Mouse (Mus musculus) hindbrain, embryonic 12.5 days (tissue): ENCODE data around the gene Fkbp15. TPM values are rescaled to one million over a fixed set of nuclear protein-coding genes. Genes with fewer than 3 reads are reported as not detected.

Source experiments
- ATAC-seq: fragments of 200-750 bp; cut with Nextera tagmentation; 2 replicates; pipeline ENCODE4 v1.8.0; 2017; ENCODE audit warnings: moderate TSS enrichment; ENCODE audit not compliant: low FRiP score
- H3K27ac ChIP-seq: fragments of 300-500 bp; sonication (generic); 2 replicates; pipeline ENCODE4 v1.5.1; 2016; ENCODE audit warnings: mild to moderate bottlenecking
- H3K27me3 ChIP-seq: fragments of 300-500 bp; sonication (generic); 2 replicates; pipeline ENCODE4 v1.6.1; 2016; ENCODE audit warnings: mild to moderate bottlenecking
- H3K36me3 ChIP-seq: fragments of 300-500 bp; sonication (generic); 2 replicates; pipeline ENCODE4 v1.6.1; 2016; ENCODE audit warnings: mild to moderate bottlenecking
- H3K4me1 ChIP-seq: fragments of 300-500 bp; sonication (generic); 2 replicates; pipeline ENCODE4 v1.6.1; 2016
- H3K4me2 ChIP-seq: fragments of 300-500 bp; sonication (generic); replicated peaks from 2 replicates; pipeline ENCODE4 v1.6.1; 2016; ENCODE audit warnings: mild to moderate bottlenecking
- H3K4me3 ChIP-seq: fragments of 300-500 bp; sonication (generic); 2 replicates; pipeline ENCODE4 v1.5.1; 2016; ENCODE audit warnings: mild to moderate bottlenecking
- H3K9ac ChIP-seq: fragments of 300-500 bp; sonication (generic); 2 replicates; pipeline ENCODE4 v1.6.1; 2016; ENCODE audit warnings: mild to moderate bottlenecking, moderate library complexity
- H3K9me3 ChIP-seq: fragments of 300-500 bp; sonication (generic); replicated peaks from 2 replicates; pipeline ENCODE4 v1.6.1; 2016; ENCODE audit warnings: mild to moderate bottlenecking
- WGBS: fragments of 180-500 bp; shearing (Covaris S2); methylation state at CpG from one replicate; pipeline ENCODE4 v1.1.7; 2016; 5-methylcytosine and 5-hydroxymethylcytosine counted together
- polyA plus RNA-seq: library from polyadenylated mRNA; unstranded; fragments of >200 nt; fragmentation: Nextera tagmentation; extraction: Ambion mirVana; gene quantifications from 2 replicates; pipeline ENCODE4 v1.2.1, GENCODE M21; 2016

Gene Fkbp15
- polyA plus RNA-seq, 1 experiment from 2014 or later: 26.4 TPM

- Histone ChIP-seq H3K9ac (no peak overlapping the region), H3K36me3 (peaks cover 63% of the 10 kb centered on the region), H3K4me3 (no peak overlapping the region), H3K4me2 (no peak overlapping the region), H3K9me3 (no peaks in the 10 kb centered on the region), H3K27ac (no peak overlapping the region), H3K4me1 (no peaks in the 10 kb centered on the region), H3K27me3 (no peaks in the 10 kb centered on the region)
- 80% methylated on average over 4 of the region's 4 CpGs for WGBS
- no peak for ATAC-seq
These were observed 53.5 kb downstream of the Fkbp15 start for GRCm38 (mm10) chr4:62306840-62307239.

GRCm38 (mm10) chr4:62306301-62306700 lies 54.0 kb downstream of the Fkbp15 start:
- no peaks in the 10 kb centered on the region for H3K9me3 ChIP-seq
- no peak overlapping the region for H3K27ac ChIP-seq
- no peak overlapping the region for H3K4me3 ChIP-seq
- H3K4me2 ChIP-seq: no peak overlapping the region
- WGBS: 89% methylated on average over 1 of the region's 1 CpGs
- ATAC-seq: no peak
- H3K9ac ChIP-seq: no peak overlapping the region
- H3K4me1 ChIP-seq: no peaks in the 10 kb centered on the region
- H3K27me3 ChIP-seq: no peaks in the 10 kb centered on the region
- H3K36me3 ChIP-seq: peaks cover 60% of the 10 kb centered on the region

- no peak for ATAC-seq
- H3K4me1 ChIP-seq: no peaks in the 10 kb centered on the region
- no peaks in the 10 kb centered on the region for H3K9me3 ChIP-seq
- WGBS: 94% methylated on average over 1 of the region's 1 CpGs
- no peak overlapping the region for H3K9ac ChIP-seq
- no peak overlapping the region for H3K27ac ChIP-seq
- peaks cover 83% of the 10 kb centered on the region for H3K36me3 ChIP-seq
- H3K4me3 ChIP-seq: no peak overlapping the region
- H3K4me2 ChIP-seq: no peak overlapping the region
- no peaks in the 10 kb centered on the region for H3K27me3 ChIP-seq
These were observed 57.1 kb downstream of the Fkbp15 start for GRCm38 (mm10) chr4:62303288-62303687.

GRCm38 (mm10) chr4:62302795-62303194 lies 57.6 kb downstream of the Fkbp15 start:
- ATAC-seq: no peak
- 48% methylated on average over 2 of the region's 2 CpGs for WGBS
- no peaks in the 10 kb centered on the region for H3K4me1 ChIP-seq

GRCm38 (mm10) chr4:62300001-62300400 lies 60.3 kb downstream of the Fkbp15 start:
- 96% methylated on average over 2 of the region's 2 CpGs for WGBS
- no peaks in the 10 kb centered on the region for H3K9me3 ChIP-seq
- no peaks in the 10 kb centered on the region for H3K4me1 ChIP-seq
- ATAC-seq: no peak
- H3K4me3 ChIP-seq: no peak overlapping the region
- no peak overlapping the region for H3K9ac ChIP-seq
- H3K27me3 ChIP-seq: no peaks in the 10 kb centered on the region
- no peak overlapping the region for H3K4me2 ChIP-seq
- no peak overlapping the region for H3K27ac ChIP-seq
- H3K36me3 ChIP-seq: peaks cover 79% of the 10 kb centered on the region

More at GRCm38 (mm10) chr4:62302795-62303194, 57.6 kb downstream of the Fkbp15 start:
- Histone ChIP-seq H3K4me2 (no peak overlapping the region), H3K27me3 (no peaks in the 10 kb centered on the region), H3K36me3 (peaks cover 85% of the 10 kb centered on the region), H3K9me3 (no peaks in the 10 kb centered on the region), H3K9ac (no peak overlapping the region), H3K4me3 (no peak overlapping the region), H3K27ac (no peak overlapping the region)

GRCm38 (mm10) chr4:62297280-62298130 lies 62.8 kb downstream of the Fkbp15 start:
- peaks cover 54% of the 10 kb centered on the region for H3K36me3 ChIP-seq
- peaks cover 12% of the 10 kb centered on the region for H3K4me1 ChIP-seq
- H3K9me3 ChIP-seq: no peaks in the 10 kb centered on the region
- no peak overlapping the region for H3K4me2 ChIP-seq
- no peak for ATAC-seq
- no peak overlapping the region for H3K27ac ChIP-seq
- WGBS: 90% methylated on average over 3 of the region's 3 CpGs
- no peak overlapping the region for H3K9ac ChIP-seq
- H3K4me3 ChIP-seq: no peak overlapping the region
- H3K27me3 ChIP-seq: no peaks in the 10 kb centered on the region

- H3K9ac ChIP-seq: no peak overlapping the region
- H3K4me1 ChIP-seq: peaks cover 16% of the 10 kb centered on the region
- no peak overlapping the region for H3K4me2 ChIP-seq
- H3K36me3 ChIP-seq: peaks cover 32% of the 10 kb centered on the region
- H3K4me3 ChIP-seq: no peak overlapping the region
- no peak for ATAC-seq
- H3K27ac ChIP-seq: no peak overlapping the region
- no peaks in the 10 kb centered on the region for H3K9me3 ChIP-seq
- H3K27me3 ChIP-seq: no peaks in the 10 kb centered on the region
- 100% methylated on average over 1 of the region's 1 CpGs for WGBS
These were observed 65.6 kb downstream of the Fkbp15 start for GRCm38 (mm10) chr4:62294741-62295140.

GRCm38 (mm10) chr4:62293219-62293861 lies 67.0 kb downstream of the Fkbp15 start:
- no peak overlapping the region for H3K9ac ChIP-seq
- H3K4me1 ChIP-seq: peaks cover 18% of the 10 kb centered on the region
- peaks cover 21% of the 10 kb centered on the region for H3K36me3 ChIP-seq
- no peak overlapping the region for H3K27ac ChIP-seq
- no peak overlapping the region for H3K4me3 ChIP-seq
- H3K4me2 ChIP-seq: no peak overlapping the region
- 58% methylated on average over 10 of the region's 10 CpGs for WGBS
- peak; percentile 20 for ATAC-seq
- no peaks in the 10 kb centered on the region for H3K9me3 ChIP-seq
- no peaks in the 10 kb centered on the region for H3K27me3 ChIP-seq

- Histone ChIP-seq H3K4me2 (no peak overlapping the region), H3K36me3 (peaks cover 14% of the 10 kb centered on the region), H3K4me3 (no peak overlapping the region), H3K4me1 (peaks cover 23% of the 10 kb centered on the region), H3K27ac (peak overlapping the region; percentile 30; the same call in 1 of the 2 replicates), H3K27me3 (no peaks in the 10 kb centered on the region), H3K9me3 (no peaks in the 10 kb centered on the region), H3K9ac (no peak overlapping the region)
- WGBS: 48% methylated on average over 8 of the region's 8 CpGs
- peak; percentile 55; the same call in 1 of the 2 replicates for ATAC-seq
These were observed 67.7 kb downstream of the Fkbp15 start for GRCm38 (mm10) chr4:62292461-62293180.

GRCm38 (mm10) chr4:62290816-62291505 lies 69.4 kb downstream of the Fkbp15 start:
- no peak overlapping the region for H3K4me3 ChIP-seq
- no peak overlapping the region for H3K27ac ChIP-seq
- no peak for ATAC-seq
- peaks cover 30% of the 10 kb centered on the region for H3K4me1 ChIP-seq
- no peak overlapping the region for H3K9ac ChIP-seq
- no peaks in the 10 kb centered on the region for H3K9me3 ChIP-seq
- peaks cover 5% of the 10 kb centered on the region; the same call in 1 of the 2 replicates for H3K36me3 ChIP-seq
- H3K27me3 ChIP-seq: no peaks in the 10 kb centered on the region
- 93% methylated on average over 9 of the region's 9 CpGs for WGBS
- H3K4me2 ChIP-seq: no peak overlapping the region

- no peak for ATAC-seq
- Histone ChIP-seq H3K36me3 (0 out of 2 replicates have a peak, but pooled peaks cover 3% of the 10 kb centered on the region), H3K9me3 (no peaks in the 10 kb centered on the region), H3K4me2 (no peak overlapping the region), H3K4me3 (no peak overlapping the region), H3K27me3 (no peaks in the 10 kb centered on the region), H3K27ac (no peak overlapping the region), H3K4me1 (peaks cover 30% of the 10 kb centered on the region), H3K9ac (no peak overlapping the region)
- 87% methylated on average over 7 of the region's 7 CpGs for whole genome bisulfite sequencing
These were observed 71.1 kb downstream of the Fkbp15 start for GRCm38 (mm10) chr4:62289226-62289625.
